Mouse (Mus musculus): Measurements from ENCODE around the gene Fam83b. TPM values are rescaled to one million over a fixed set of nuclear protein-coding genes. Genes with fewer than 3 reads are reported as not detected.

Gene Fam83b
- total RNA-seq, 2 experiments from 2014 or later: 0.11 to 0.39 TPM

DNA sequence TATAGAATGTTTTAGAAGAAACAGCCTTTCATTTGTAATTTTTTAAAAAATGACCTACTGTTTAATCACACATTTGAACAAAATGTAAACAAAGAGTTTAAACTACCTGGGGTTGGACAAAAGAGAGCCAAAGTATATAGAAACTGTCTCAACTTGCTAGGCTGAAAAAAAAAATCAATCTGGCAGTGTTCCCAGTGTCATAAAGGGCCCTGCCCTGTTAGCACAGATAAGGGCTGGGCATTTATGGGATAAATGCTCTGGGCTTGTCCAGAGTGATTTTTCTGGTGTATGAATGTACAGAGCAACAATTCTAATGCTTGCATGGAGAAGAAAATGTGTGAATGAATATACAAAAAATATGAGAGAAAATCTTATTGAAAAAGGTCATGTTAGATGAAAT, 43.8 kb downstream of the Fam83b start:
- DNase-seq: no peak
- intact Hi-C loops (cut with DNase I): no loop called here

DNA sequence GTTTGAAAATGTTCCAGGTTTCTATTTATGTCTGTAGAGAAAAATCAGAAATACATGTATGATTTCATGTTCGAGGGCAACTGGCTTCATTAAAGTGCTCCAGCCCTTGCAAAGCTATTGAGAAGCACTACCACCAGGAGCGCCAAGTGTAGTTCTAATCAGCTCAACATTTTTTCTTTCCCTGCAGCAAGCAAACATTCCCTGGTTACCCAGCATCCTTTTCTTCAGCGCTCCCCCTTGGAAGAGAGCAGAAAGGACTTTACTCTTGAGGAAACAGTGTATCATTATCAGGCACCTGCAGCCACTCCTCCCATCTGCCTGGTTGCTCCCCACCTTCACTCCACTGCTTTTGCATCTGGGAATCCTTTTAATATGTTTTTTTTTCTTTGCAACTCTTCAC, 45.3 kb downstream of the Fam83b start:
- intact Hi-C loops (cut with DNase I): no loop called here
- DNase-seq: no peak

DNA sequence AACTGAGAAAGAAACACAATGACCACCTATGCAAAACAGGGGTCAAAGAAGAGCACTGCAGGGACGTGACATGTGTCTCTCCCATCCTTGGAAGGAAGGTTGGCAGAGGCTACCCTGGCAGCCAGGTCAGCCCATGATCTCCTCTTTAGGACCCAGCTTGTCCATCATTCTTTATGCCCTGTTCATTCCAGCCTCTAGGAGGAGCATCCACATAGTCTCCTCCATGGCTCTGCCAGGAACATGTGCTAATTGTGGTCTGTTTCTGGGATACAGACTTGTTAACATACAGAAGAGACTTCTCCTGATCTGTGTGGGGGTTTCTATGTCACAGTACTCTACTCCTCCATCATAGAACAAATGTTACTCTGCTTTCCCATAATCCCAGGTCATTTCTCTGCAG, 48.3 kb downstream of the Fam83b start:
- intact Hi-C loops (cut with DNase I): no loop called here
- DNase-seq: no peak

DNA sequence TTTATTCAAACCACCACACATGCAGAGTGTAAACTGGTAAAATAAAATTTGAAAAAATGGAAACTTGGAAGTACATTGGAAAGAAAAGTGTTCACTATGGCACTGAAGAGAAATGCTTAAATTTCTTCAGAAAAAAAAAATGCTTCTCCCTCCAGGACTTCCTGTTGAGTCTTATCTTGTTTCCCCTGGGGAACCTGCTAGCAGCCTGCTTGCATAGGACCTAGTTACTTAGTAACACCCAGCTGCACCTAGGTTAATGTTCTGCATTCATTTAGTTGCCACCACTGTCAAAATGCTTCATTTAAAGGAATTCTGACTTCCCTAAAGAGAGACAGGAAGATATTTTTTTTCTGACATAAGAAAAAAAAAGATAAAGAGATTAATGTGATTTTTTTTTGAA, 61.3 kb downstream of the Fam83b start:
- no peak for DNase-seq
- intact Hi-C loops (cut with DNase I): no loop called here

DNA sequence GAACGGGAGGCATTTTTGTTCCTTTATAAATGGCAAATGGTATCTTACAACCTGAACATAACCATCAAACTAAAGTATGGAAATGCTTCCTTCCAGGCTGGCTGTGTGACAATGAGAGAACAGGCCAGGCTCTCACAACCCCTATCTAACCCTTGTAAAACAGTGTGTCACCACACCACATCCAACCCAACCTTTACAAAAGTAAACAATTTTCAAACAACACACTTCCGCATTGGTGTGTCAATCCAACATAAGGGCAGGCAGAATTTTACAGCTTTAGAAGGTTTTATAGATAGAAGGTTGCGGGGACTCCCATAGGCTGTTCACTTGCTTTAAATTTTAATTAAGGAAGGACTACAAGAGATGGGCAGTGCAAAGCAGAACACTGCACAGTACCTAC, 77.2 kb downstream of the Fam83b start:
- intact Hi-C loops (cut with DNase I): no loop called here
- no peak for DNase-seq

DNA sequence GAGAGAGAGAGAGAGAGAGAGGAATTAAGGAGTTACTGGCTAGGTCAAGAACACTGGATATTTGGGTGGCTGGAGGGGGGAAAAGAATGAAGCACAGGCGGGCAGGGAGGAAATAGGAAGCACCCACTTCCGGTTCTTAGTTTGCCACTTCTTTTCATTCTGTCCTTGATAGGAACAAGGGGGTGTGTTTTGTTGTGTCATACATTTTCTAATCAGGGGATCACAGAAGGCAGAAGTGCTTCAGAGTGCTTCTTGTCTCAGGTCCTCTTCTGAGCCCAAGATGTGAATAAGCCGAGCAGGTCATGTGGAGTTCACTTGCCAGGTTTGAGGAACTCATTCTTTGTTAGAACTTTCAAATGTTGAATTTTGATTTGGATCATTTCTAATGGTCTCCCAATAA, 86.8 kb downstream of the Fam83b start:
- intact Hi-C loops (cut with DNase I): no loop called here

DNA sequence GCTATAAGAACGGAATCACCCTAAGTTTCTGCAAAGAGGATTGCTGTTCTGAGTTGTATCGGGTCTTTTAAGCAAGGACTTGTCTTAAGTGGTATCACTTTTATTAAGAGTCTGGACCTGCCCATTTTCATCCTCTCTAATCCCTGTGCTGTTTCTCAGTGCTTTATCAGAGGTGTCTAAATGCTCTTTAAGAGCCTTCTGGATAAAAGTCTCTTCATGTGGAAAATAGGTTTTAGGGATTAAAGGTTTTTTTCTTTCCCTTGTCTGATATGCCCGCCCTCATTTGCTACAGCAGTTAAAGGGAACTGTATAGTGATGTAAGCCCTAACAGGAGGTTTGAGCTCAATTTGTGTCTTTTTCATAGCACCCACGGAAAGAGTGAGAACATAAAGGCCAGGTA, 97.4 kb downstream of the Fam83b start:
- no peak for DNase-seq
- intact Hi-C loops (cut with DNase I): no loop called here

More for the DNA sequence above, 86.8 kb downstream of the Fam83b start:
- DNase-seq: no peak

DNA sequence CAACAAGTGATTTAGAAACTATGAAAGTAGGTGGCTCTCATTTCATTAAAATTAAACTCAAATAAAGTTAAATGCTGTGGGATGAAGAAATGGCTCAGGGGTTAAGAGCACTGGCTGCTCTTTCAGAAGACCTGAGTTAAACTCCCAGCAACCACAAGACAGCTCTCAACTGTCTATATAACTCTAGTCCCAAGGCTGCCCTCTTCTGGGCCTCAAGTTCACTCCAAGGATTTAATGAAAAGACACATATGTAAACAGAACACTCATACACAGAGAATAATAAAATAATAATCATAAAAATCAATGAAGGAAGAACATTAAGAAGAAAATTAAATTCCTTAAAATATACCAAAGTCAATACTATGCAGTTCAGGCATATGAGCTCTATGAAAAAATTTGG, 105.4 kb downstream of the Fam83b start:
- intact Hi-C loops (cut with DNase I): no loop called here
- DNase-seq: no peak

DNA sequence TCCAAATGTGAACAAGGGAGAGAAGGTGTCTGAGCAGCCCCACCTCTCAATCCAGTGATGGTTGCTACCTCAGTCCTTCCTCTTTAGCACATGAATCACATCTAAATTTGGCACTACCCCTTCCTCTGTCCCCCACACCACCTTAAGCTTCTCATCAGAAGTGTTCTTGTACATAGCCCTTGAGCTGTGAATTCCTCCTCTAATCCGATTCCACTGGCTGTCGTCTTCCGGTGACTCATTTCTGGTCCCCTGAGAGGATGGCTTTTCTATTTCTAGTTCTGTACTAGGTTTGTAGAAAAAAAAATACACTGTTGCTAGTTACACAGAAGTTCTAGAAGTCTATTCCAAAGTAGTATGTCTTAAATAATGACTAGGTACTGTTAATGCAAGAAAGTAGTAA, 111.2 kb downstream of the Fam83b start:
- DNase-seq: no peak
- intact Hi-C loops (cut with DNase I): no loop called here

Other genes with a start within 250 kb of the Fam83b start
- not detected for gene Hcrtr2, start 243.3 kb downstream of the Fam83b start, total RNA-seq (2021)